Mouse (Mus musculus): ENCODE measurements around the gene Tha1.

DNA sequence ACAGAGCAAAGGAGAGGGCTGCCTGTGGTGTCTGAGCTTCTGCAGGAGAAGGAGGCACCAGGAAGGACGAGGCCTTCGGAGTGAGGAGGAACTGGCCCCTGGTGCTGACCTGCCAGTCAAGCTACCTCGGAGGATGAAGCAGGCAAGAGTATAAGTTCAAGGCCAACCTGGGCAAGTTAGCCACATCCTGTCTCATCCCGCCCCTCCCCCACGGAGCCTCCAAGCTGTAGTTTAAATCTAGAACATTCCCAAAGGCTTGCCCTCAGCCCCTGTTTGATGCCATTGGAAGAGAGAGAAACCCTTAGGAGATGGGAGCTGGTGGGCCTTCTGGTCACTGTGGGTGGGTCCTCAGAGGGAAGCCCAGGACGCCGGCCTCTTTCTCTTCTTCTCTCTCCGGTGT lies 31.2 kb upstream of the Tha1 start:
- TF ChIP-seq CTCF (IDR thresholded peaks at IDR 0.05; ENCODE audit: low read depth): no peak
- no peak for TF ChIP-seq EP300 (IDR thresholded peaks at IDR 0.05; ENCODE audit: low read depth)

Data from liver, postnatal 0 days (tissue).